Mouse (Mus musculus) Patski (cell line): ENCODE data around the gene Utf1. TPM values are rescaled to one million over a fixed set of nuclear protein-coding genes. Genes with fewer than 3 reads are reported as not detected.

Experiments
- ATAC-seq: fragments of 100-300 bp; one replicate; pipeline ENCODE4 v1.8.0; 2021
- CTCF ChIA-PET: fragments of 350-600 bp; sonication (Branson Sonifier 250); formaldehyde crosslinking; loops from one replicate; lab custom pipeline; 2022; ENCODE audit warnings: inconsistent platforms; lab: Charles Lee
- POLR2A ChIA-PET: fragments of 350-600 bp; sonication (Branson Sonifier 250); formaldehyde crosslinking; loops from one replicate; lab custom pipeline; 2022; ENCODE audit warnings: antibody characterized with exemption, inconsistent platforms; lab: Charles Lee
- DNase-seq: peaks from one replicate; pipeline ENCODE4 v3.0.0-alpha.2; 2011; ENCODE audit warnings: low read depth, low spot score
- H3K27me3 ChIP-seq: fragments of 371-371 bp; one replicate; pipeline ENCODE4 v1.5.1; 2021
- CTCF ChIP-seq: fragments of 100-300 bp; IDR thresholded peaks from one replicate; pipeline ENCODE4 v1.5.1; 2021
- in situ Hi-C: fragments of 300-500 bp; cut with MboI; formaldehyde crosslinking; loops from 3 replicates; pipeline ENCODE4 v1.11.1; 2018; ENCODE audit warnings: low pct_unique_long_range_greater_than_20kb, mixed read lengths
- polyA plus RNA-seq: library from polyadenylated mRNA; unstranded; gene quantifications from one replicate; pipeline ENCODE4 v1.2.3, GENCODE M21; 2021

The Utf1 gene
- polyA plus RNA-seq, 1 experiment from 2014 or later, result not detected

DNA sequence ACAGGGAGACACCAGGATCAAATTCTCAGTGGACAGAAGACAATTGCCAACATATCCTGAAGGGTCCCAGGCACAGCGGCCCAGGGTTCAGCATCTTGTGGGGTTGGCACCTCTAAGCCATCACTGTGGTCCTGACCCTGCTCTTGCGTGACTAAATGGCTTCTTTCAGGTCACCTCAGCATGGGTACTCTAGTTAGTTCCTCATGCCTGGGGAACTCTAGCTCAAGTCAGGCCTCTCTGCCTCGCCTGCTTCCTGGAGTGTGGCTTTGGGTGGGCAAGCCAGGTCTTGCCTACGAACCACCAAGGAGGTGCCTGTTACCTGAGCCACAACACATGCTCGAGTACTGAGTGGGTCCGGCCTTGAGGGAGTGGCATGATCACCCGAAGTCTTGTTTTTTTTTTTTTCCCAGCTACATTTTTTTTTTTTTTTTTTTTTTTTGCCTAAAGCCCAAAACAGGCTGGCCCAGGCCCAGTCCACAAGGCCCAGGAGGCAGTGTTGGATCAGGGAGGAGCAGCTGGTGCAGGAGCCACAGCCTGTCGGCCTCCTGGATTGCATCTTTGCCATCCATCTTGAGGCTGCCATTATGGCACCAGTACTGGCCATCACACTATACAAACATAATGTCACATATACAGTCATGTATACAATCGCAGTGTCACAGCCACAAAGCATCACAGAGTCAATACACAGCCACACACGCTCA is 26.8 kb downstream of the Utf1 start:
- ATAC-seq (no peak), DNase-seq (no peak)
- H3K27me3 ChIP-seq, result no peaks in the 10 kb centered on the region
- in situ Hi-C loops, result no loop called here
- POLR2A ChIA-PET, result no interaction called here
- CTCF ChIA-PET, result interaction anchor here (0.9 to 8.7 kb wide), 11 partner anchors 9 to 171 kb away, joined by 3 to 113 read pairs (median 4); partner anchors contain the start of gene Adam8
- no peak for TF ChIP-seq CTCF

DNA sequence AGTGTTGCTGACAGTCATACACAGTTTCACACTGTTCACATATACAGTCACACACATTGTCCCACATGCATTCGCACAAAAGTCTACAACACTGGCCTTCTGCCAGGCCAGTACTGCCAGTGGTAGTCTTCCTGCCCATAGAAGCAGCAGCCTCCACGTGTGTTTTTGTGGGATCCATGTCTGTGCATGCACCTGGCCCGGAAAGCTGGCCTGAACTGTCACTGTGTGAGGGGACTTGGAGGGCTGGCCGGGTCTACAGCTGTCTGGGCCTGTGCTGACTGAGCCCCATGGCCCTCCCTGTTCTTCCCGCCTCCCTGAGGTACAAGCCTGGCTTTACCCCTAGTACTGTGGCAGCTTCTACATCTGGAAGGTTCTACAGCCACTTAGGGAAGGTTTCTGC is 27.4 kb downstream of the Utf1 start:
- CTCF ChIA-PET, result interaction anchor here (1.0 to 8.7 kb wide), 8 partner anchors 14 to 383 kb away, joined by 3 to 113 read pairs (median 4); partner anchors contain the start of gene Adam8
- in situ Hi-C loops, result no loop called here
- POLR2A ChIA-PET, result no interaction called here
- no peak for DNase-seq
- H3K27me3 ChIP-seq, result no peaks in the 10 kb centered on the region
- ATAC-seq, result peak; percentile 24
- no peak for TF ChIP-seq CTCF

DNA sequence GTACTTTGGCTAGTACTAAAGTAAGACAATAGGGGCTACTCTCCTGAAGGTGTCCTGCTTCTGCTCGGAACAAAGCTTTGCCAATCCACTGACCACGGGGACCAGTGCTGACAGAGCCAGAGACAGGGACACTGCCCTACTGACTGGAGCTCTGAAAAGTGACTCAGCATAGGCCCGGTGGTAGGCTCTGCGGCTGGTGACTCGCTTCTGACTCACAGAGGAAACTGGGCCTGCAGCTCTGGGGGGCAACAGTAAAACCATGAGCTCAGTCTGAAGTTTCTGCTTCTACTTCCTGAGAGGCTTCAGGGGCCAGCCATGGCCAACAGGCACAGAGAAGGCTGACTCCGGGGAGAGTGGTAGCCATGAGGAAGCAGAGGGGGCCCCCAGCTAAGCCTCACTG is 27.8 kb downstream of the Utf1 start:
- POLR2A ChIA-PET, result no interaction called here
- TF ChIP-seq CTCF, result no peak
- H3K27me3 ChIP-seq, result no peaks in the 10 kb centered on the region
- DNase-seq (no peak), ATAC-seq (peak; percentile 97)
- in situ Hi-C loops, result no loop called here
- CTCF ChIA-PET, result interaction anchor here (1.0 to 8.7 kb wide), 3 partner anchors 14 to 383 kb away, joined by 3 to 113 read pairs (median 4); partner anchors contain the start of gene Adam8

DNA sequence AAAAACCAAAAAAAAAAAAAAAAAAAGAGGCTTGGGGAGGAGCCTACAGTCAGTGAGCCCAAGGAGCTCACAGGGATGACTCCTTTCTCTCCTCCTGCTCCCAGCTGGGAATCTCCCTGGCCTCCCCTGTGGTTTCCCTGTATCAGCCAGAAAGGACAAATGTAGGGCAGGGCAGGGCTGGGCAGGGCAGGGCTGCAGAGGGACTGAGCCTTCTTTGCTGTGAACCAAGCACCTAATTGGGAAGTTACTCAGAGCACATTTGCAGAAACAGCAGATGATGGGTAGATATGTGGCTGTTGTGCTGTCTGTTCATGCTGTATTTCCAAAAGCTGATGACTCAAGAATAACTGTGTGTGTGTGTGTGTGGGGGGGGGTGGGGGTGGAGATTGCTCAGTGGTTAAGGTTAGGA is 29.3 kb downstream of the Utf1 start:
- ATAC-seq (peak; percentile 37), DNase-seq (no peak)
- in situ Hi-C loops, result no loop called here
- CTCF ChIA-PET, result interaction anchor here (1.0 to 8.7 kb wide), 2 partner anchors 10 to 20 kb away, joined by 5 to 113 read pairs; partner anchors contain the start of gene Adam8
- POLR2A ChIA-PET, result no interaction called here
- TF ChIP-seq CTCF, result no peak
- H3K27me3 ChIP-seq, result no peaks in the 10 kb centered on the region

DNA sequence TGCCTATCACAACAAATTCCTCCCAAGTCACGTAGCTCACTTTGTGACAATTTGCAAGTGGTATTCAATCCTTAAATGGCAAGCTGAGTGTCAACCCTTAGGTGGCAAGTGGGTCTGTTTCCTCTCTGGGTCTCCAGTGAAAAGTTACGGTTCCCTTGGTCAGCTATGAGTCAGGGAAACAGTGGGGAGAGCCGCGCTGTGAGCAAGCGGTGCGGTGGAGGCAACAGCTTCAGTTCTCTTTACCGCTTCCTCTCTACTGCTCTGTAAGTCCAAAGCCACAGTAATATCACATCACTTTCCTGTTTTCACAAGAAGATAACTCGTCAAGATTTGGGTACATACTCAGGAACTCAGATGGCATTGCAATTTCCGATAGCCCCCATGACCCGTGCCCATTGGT is 30.7 kb downstream of the Utf1 start:
- no peaks in the 10 kb centered on the region for H3K27me3 ChIP-seq
- no peak for TF ChIP-seq CTCF
- DNase-seq, result no peak
- no peak for ATAC-seq
- CTCF ChIA-PET, result interaction anchor here (8.7 kb wide), 1 partner anchor 19 kb away, joined by 113 read pairs; the partner anchor contains the start of gene Adam8
- in situ Hi-C loops, result no loop called here
- POLR2A ChIA-PET, result no interaction called here

DNA sequence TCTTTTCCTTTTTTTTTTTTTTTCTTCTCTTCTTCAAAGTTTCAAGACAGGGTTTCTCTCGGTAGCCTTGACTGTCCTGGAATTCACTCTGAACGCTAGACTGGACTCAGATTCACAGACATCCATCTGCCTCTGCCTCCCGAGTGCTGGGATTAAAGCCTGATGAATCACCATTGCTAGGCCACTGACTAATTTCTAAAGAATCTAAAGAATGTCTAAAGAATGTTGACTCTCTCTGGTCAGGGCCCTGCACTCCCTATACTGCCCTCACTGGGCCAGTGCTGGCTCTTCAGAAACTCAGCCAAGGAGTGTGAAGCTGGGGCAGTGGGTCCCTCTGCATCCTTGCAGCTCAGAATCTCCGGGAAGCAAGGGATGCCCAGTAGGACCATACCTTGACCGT is 31.9 kb downstream of the Utf1 start:
- H3K27me3 ChIP-seq, result no peaks in the 10 kb centered on the region
- no peak for TF ChIP-seq CTCF
- DNase-seq (no peak), ATAC-seq (no peak)
- CTCF ChIA-PET, result interaction anchor here (2.1 to 8.7 kb wide), 3 partner anchors 11 to 19 kb away, joined by 6 to 113 read pairs (median 14); partner anchors contain the start of gene Adam8
- in situ Hi-C loops, result no loop called here
- POLR2A ChIA-PET, result no interaction called here

DNA sequence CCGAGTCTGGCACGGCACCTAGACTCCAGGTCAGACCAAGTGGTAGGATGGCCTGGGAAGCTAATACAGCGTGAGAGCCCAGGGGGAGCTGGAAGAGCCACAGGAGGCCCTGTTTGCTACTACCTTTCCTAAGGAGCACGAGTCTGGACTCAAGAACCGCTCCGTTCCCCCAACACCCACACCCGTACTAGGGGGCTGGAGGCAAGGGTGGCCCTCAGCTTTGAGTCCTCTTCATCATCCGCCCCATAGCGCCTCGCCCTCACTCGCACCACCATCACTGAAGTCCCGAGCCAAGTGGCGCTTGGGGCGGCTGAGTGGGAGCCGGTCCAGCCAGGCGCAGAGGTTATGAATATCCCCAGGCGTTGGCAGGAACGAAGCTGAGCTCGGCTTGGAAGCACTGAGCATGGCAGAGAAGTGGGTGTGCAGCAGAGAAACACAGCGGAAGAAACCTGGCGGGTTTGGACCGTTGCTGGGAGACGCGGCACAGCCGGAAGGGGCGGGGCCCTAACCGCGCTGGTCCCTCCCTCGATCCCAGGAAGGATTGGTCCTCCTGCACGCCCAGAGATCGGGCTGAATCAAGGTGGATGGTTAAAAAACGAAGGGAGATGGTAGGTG is 34.8 kb downstream of the Utf1 start, which contains the start of gene 6430531B16Rik:
Gene 6430531B16Rik, minus strand, starts transcription at position 478 of the 615 bp plus-strand sequence.
- ATAC-seq, result no peak
- in situ Hi-C loops, result no loop called here
- no peak for TF ChIP-seq CTCF
- CTCF ChIA-PET, result interaction anchor here (3.0 kb wide), 1 partner anchor 16 kb away, joined by 14 read pairs; no protein-coding TSS in a partner anchor
- no peaks in the 10 kb centered on the region for H3K27me3 ChIP-seq
- no peak for DNase-seq
- POLR2A ChIA-PET, result no interaction called here

DNA sequence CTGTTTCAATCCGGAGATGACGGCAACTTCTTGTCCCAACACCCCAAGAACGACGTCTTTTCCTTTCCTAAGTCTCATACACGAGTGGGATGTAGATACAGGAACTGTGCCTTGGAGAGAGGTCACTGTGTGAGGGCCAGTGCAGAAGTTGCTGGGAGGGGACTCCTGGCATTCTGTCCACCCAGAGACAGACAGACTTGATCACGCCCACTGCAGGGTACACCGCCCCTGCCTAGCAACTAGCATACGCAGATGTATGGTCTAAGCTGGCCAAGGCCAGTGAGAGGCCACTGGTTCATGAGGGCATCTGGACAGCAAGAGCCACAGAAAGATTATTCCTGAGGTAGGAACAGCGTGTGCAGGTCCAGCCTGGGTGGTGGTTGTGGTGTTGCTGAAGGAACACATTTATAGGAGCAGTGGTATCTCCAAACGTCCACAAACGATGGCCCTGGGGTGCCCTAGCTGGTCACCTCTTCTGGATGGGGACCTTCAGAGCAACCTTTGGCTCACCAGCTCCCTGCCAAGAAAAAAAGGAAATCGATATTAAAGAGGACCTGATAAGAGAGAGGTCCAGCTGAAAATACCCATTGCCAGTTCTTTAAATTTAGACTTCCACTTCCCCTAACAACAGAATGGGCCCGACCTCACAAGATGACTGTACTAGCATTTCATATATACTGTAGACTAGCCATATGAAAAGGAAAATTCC is 35.6 kb downstream of the Utf1 start:
- ATAC-seq (no peak), DNase-seq (no peak)
- POLR2A ChIA-PET, result no interaction called here
- CTCF ChIA-PET, result interaction anchor here (0.7 to 1.7 kb wide), 3 partner anchors 10 to 15 kb away, joined by 3 to 7 read pairs (median 4); no protein-coding TSS in a partner anchor
- no peaks in the 10 kb centered on the region for H3K27me3 ChIP-seq
- in situ Hi-C loops, result no loop called here
- no peak for TF ChIP-seq CTCF

DNA sequence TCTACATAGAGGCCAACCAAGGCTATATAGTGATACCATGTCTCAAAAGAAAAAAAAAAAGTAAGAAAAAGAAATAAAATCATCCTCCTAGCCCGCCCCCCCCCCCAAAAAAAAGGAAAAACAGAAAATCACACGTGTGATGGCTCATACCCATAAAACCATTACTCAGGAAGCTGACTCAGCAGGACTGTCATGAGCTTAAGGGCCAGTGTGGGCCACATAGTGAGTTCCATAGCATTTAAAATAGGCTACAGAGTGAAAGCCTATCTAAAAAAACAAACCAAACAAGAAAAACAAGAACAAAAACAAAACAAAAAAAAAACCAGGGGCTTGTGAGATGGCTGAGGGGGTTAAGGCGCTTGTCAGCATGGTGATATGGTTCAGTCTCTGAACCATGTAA is 37.2 kb downstream of the Utf1 start:
- no peaks in the 10 kb centered on the region for H3K27me3 ChIP-seq
- no peak for TF ChIP-seq CTCF
- in situ Hi-C loops, result no loop called here
- ATAC-seq (no peak), DNase-seq (no peak)
- ChIA-PET POLR2A (interaction anchor here (0.6 kb wide), 1 partner anchor 28 kb away, joined by 3 read pairs; no protein-coding TSS in a partner anchor), CTCF (no interaction called here)

DNA sequence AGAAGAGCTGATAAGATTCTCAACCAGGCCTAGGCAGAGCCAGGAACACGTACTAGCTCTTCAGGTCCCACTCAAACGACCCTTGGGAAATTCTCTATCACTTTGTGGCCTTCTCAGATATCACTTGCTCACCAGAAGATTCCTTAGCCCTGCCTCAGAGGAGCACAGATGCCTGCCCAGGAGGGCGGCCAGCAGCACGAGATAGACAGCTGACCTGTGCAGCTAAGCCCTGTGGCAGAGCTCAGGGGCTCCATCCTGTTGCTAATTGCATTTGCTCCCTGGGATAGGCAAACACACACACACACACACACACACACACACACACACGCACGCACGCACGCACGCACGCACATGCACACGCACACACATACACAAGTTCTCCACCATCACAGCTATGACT is 38.5 kb downstream of the Utf1 start:
- in situ Hi-C loops, result no loop called here
- ATAC-seq (no peak), DNase-seq (no peak)
- ChIA-PET CTCF (interaction anchor here (1.4 to 1.5 kb wide), 2 partner anchors 11 to 13 kb away, joined by 4 to 5 read pairs; partner anchors contain the start of gene Adam8), POLR2A (interaction anchor here (0.5 to 0.7 kb wide), 2 partner anchors 13 to 360 kb away, joined by 3 read pairs; no protein-coding TSS in a partner anchor)
- no peaks in the 10 kb centered on the region for H3K27me3 ChIP-seq
- TF ChIP-seq CTCF, result no peak
